Mouse (Mus musculus): ENCODE measurements around the gene Gm11172. TPM values are rescaled to one million over a fixed set of nuclear protein-coding genes. Genes with fewer than 3 reads are reported as not detected.

Gm11172 gene
- not detected in 2 replicates for polyA plus RNA-seq (2015; fragmentation: Nextera tagmentation; extraction: Ambion mirVana)

DNA sequence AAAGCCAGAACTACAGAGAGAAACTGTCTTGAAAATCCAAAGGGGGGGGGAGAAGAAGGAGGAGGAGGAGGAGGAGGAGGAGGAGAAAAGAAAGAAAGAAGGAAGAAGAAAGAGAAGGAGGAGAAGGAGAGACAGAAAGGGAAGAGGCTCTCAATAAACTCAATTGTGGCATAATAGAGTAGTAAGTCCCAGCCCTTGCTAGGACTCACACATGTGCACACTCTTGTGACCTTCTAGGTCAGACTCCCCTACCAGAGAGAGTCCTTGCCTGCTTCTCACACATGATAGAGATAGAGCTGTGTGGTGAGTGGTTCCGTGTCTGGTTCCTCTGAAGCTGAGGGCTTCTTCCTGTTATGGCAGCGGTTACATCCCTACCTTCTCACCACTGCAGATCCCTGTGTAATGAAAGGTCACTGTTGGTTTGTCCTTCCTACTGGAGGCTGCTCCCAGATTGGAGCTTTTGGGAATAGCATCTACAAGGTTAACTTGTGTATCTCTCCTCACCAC is at the start of gene Gm11172:
Gene Gm11172 (plus strand): TSS at position 51 of the 507 bp plus-strand sequence.
- Histone ChIP-seq H3K9me3 (replicated peaks; ENCODE audit: control insufficient read depth, low read length) (no peaks in the 10 kb centered on the region), H3K36me3 (ENCODE audit: control insufficient read depth, insufficient read depth) (no peaks in the 10 kb centered on the region), H3K4me2 (ENCODE audit: low read depth, low read length) (no peak within 1 kb of the TSS), H3K9ac (ENCODE audit: low read length) (no peak within 1 kb of the TSS), H3K27ac (ENCODE audit: low read length) (no peak within 1 kb of the TSS), H3K4me1 (ENCODE audit: control insufficient read depth, insufficient read depth, low read length) (peaks cover 9% of the 10 kb centered on the region), H3K27me3 (ENCODE audit: control insufficient read depth, insufficient read depth, low read length) (no peaks in the 10 kb centered on the region), H3K4me3 (ENCODE audit: low read length) (no peak within 1 kb of the TSS)
- no peak for ATAC-seq (replicated peaks; ENCODE audit: extremely low read depth, insufficient read depth, low FRiP score)
- 80% methylated on average over 2 of the region's 2 CpGs for WGBS

DNA sequence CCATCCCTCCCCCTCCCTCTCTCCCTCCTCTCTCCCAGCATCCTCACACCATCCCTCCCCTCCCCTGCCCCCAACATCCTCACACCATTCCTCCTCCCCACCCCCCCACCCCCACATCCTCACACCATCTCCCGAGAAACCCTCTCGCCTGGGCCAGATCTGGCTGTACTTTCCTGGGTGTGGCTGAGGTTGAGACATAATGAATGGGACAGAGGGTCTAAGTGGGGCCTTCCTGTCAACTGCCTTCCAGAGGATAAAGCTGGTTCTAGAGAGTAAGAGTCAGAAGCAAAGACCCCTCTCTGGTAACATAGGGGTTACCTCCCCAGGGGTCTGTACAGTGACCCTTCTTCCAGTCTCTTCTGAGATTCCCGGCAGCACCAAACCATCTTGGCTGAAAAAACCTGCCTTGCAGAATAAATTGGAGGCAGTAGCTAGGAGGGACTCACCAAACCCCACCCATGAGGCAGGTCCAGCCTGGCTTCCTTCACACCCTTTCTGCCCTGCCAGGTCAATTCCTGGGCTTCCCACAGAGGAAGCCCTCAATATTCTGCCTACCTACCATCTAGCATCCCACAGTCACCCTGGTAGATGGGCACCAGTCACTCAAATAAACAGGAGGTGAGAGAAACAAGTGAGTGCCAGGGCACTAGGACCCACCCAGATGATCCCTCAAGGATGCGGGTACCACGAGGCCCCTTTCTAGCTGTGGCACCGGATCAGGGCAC is 49.0 kb upstream of the Gm11172 start:
- Histone ChIP-seq H3K4me1 (ENCODE audit: control insufficient read depth, insufficient read depth, low read length) (peaks cover 4% of the 10 kb centered on the region), H3K9ac (ENCODE audit: low read length) (no peak overlapping the region), H3K4me2 (ENCODE audit: low read depth, low read length) (no peak overlapping the region), H3K4me3 (ENCODE audit: low read length) (no peak overlapping the region), H3K36me3 (ENCODE audit: control insufficient read depth, insufficient read depth) (no peaks in the 10 kb centered on the region), H3K27ac (ENCODE audit: low read length) (no peak overlapping the region), H3K27me3 (ENCODE audit: control insufficient read depth, insufficient read depth, low read length) (no peaks in the 10 kb centered on the region), H3K9me3 (replicated peaks; ENCODE audit: control insufficient read depth, low read length) (no peaks in the 10 kb centered on the region)
- ATAC-seq (replicated peaks; ENCODE audit: extremely low read depth, insufficient read depth, low FRiP score) = no peak
- WGBS = 55% methylated on average over 6 of the region's 6 CpGs

DNA sequence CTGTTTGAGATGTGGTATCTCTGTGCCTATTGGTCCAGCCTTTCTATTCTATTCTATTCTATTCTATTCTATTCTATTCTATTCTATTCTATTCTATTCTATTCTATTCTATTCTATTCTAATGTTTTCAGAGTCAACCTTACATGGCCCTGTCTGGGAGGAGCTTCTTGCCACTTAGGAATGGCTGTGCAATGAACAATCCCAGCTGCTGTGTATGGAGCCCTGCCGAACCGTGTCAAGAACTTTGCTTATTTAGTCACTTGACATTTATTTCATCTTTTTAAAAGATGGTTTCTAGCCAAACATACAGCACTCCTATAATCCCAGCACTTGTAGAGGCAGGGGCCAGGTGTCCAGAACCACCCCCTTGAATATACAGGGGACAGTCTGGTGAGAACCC is 48.4 kb upstream of the Gm11172 start:
- Histone ChIP-seq H3K27me3 (ENCODE audit: control insufficient read depth, insufficient read depth, low read length) (peaks cover 1% of the 10 kb centered on the region; the same call in 1 of the 2 replicates), H3K4me3 (ENCODE audit: low read length) (no peak overlapping the region), H3K36me3 (ENCODE audit: control insufficient read depth, insufficient read depth) (no peaks in the 10 kb centered on the region), H3K27ac (ENCODE audit: low read length) (no peak overlapping the region), H3K4me2 (ENCODE audit: low read depth, low read length) (no peak overlapping the region), H3K4me1 (ENCODE audit: control insufficient read depth, insufficient read depth, low read length) (peaks cover 4% of the 10 kb centered on the region), H3K9ac (ENCODE audit: low read length) (no peak overlapping the region), H3K9me3 (replicated peaks; ENCODE audit: control insufficient read depth, low read length) (no peaks in the 10 kb centered on the region)
- no peak for ATAC-seq (replicated peaks; ENCODE audit: extremely low read depth, insufficient read depth, low FRiP score)
- WGBS = 46% methylated on average over 2 of the region's 2 CpGs

DNA sequence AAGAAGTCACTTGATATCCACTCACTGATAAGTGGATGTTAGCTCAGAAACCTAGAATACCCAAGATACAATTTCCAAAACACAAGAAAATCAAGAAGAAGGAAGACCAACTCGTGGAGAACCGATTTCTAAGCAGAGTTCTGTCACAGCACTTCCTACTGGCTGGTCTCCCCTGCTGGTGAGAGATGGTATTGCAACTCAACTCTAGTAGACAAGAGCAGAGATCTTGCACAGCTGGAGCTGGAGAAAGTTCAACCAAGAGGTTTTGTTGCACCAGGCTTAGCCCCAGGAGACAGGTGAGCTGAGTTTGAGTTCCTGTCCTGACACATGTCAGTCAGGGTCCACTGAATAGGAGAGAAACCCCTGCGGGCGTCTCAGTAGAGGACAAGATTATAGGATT is 45.6 kb upstream of the Gm11172 start:
- Histone ChIP-seq H3K27ac (ENCODE audit: low read length) (no peak overlapping the region), H3K9me3 (replicated peaks; ENCODE audit: control insufficient read depth, low read length) (no peaks in the 10 kb centered on the region), H3K4me3 (ENCODE audit: low read length) (no peak overlapping the region), H3K4me2 (ENCODE audit: low read depth, low read length) (no peak overlapping the region), H3K4me1 (ENCODE audit: control insufficient read depth, insufficient read depth, low read length) (peaks cover 14% of the 10 kb centered on the region), H3K9ac (ENCODE audit: low read length) (no peak overlapping the region), H3K27me3 (ENCODE audit: control insufficient read depth, insufficient read depth, low read length) (peaks cover 2% of the 10 kb centered on the region; the same call in 1 of the 2 replicates), H3K36me3 (ENCODE audit: control insufficient read depth, insufficient read depth) (no peaks in the 10 kb centered on the region)
- no peak for ATAC-seq (replicated peaks; ENCODE audit: extremely low read depth, insufficient read depth, low FRiP score)
- 34% methylated on average over 4 of the region's 4 CpGs for WGBS

DNA sequence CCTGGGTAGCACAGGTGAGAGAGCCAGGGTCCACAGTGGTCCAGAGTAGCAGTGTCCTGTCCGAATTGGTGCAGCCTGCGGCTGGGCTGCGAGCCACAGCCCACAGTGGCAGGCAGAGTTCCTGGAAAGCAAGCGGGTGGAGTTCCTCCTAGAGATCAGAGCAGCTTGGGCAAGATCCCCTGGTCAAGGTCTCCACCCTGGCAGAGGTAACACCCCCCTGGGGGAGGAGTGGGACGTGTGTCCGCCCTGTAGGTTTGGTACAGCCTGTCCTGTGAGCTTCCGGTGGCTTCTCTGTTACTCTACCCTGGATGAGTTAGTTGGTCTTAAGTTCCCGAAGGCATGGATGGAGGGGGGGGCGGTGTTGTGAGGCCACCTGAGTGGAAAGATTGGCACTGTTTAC is 43.9 kb upstream of the Gm11172 start:
- Histone ChIP-seq H3K36me3 (ENCODE audit: control insufficient read depth, insufficient read depth) (no peaks in the 10 kb centered on the region), H3K27me3 (ENCODE audit: control insufficient read depth, insufficient read depth, low read length) (peaks cover 2% of the 10 kb centered on the region; the same call in 1 of the 2 replicates), H3K9ac (ENCODE audit: low read length) (no peak overlapping the region), H3K9me3 (replicated peaks; ENCODE audit: control insufficient read depth, low read length) (no peaks in the 10 kb centered on the region), H3K4me1 (ENCODE audit: control insufficient read depth, insufficient read depth, low read length) (peaks cover 14% of the 10 kb centered on the region), H3K4me2 (ENCODE audit: low read depth, low read length) (no peak overlapping the region), H3K27ac (ENCODE audit: low read length) (no peak overlapping the region), H3K4me3 (ENCODE audit: low read length) (no peak overlapping the region)
- 54% methylated on average over 9 of the region's 9 CpGs for WGBS
- ATAC-seq (replicated peaks; ENCODE audit: extremely low read depth, insufficient read depth, low FRiP score) = no peak

DNA sequence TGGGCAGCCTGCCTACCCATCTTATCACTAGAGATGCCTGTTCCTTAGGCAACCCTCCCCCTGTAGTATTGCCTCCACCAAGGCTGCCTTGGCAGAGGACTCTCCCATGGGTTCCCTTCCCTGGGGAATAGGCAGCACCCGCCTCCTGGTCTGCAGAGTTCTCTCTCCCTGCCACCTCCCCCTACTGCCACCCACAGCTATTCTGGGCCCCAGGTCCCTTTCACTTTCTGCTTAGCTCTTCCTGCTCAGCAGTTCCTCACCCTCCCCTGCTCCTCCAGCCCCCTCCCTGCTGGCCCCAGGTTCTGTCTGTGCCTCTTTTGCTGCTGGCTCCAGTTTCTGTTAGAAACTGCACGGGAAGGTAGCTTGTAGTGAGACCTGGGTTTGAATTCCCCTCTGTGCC is 43.1 kb upstream of the Gm11172 start:
- peak overlapping the region; percentile 36; the same call in 1 of the 2 replicates for H3K27ac ChIP-seq (ENCODE audit: low read length)
- no peak overlapping the region for H3K9ac ChIP-seq (ENCODE audit: low read length)
- WGBS = 40% methylated on average over 2 of the region's 2 CpGs
- H3K4me1 ChIP-seq (ENCODE audit: control insufficient read depth, insufficient read depth, low read length) = peaks cover 14% of the 10 kb centered on the region
- H3K9me3 ChIP-seq (replicated peaks; ENCODE audit: control insufficient read depth, low read length) = no peaks in the 10 kb centered on the region
- H3K36me3 ChIP-seq (ENCODE audit: control insufficient read depth, insufficient read depth) = no peaks in the 10 kb centered on the region
- ATAC-seq (replicated peaks; ENCODE audit: extremely low read depth, insufficient read depth, low FRiP score) = 0 out of 2 replicates have a peak, but pooled peaks have one; percentile 17
- no peak overlapping the region for H3K4me2 ChIP-seq (ENCODE audit: low read depth, low read length)
- no peak overlapping the region for H3K4me3 ChIP-seq (ENCODE audit: low read length)
- H3K27me3 ChIP-seq (ENCODE audit: control insufficient read depth, insufficient read depth, low read length) = peaks cover 2% of the 10 kb centered on the region; the same call in 1 of the 2 replicates

DNA sequence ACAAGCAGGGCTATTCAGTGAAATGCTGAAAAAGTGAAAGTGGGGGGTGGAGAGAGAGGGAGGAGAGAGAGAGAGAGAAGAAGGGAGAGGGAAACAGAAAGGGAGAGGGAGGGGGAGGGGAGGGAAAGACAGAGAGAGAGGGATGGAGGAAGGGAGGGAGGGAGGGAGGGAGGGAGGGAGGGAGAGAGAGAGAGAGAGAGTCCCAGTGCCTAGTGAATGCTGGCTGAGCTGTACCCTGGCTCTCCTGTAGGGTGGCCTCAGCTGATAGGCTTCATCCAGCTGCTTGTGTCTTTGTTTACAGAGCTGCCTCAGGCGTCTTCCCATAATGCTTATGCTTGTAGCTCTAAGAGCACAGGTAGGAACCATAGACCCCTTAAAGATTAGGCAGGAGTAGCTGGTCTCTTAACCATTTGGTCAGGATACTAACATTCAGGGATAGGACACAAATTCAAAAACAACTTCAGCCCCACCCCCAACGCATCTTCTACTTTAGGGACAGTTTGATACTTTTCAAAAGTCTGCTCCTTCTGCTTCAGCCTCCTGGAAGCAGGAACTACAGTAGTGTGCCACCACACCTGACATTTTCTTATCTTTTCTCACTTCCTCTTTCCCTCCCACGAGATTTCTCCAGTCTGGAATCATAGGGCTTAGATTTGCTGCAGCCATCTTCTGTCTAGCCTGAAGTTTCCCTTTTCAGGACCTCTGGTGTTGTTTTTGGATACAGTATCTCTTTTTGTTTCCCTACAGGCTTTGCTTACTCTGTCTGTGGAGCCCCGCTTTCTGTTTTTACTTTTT is 42.0 kb upstream of the Gm11172 start:
- H3K4me2 ChIP-seq (ENCODE audit: low read depth, low read length) = no peak overlapping the region
- H3K36me3 ChIP-seq (ENCODE audit: control insufficient read depth, insufficient read depth) = no peaks in the 10 kb centered on the region
- H3K4me3 ChIP-seq (ENCODE audit: low read length) = no peak overlapping the region
- H3K27ac ChIP-seq (ENCODE audit: low read length) = peak overlapping the region; percentile 56; the same call in 1 of the 2 replicates
- no peak overlapping the region for H3K9ac ChIP-seq (ENCODE audit: low read length)
- no peaks in the 10 kb centered on the region for H3K9me3 ChIP-seq (replicated peaks; ENCODE audit: control insufficient read depth, low read length)
- WGBS = 39% methylated on average over 4 of the region's 4 CpGs
- peaks cover 2% of the 10 kb centered on the region; the same call in 1 of the 2 replicates for H3K27me3 ChIP-seq (ENCODE audit: control insufficient read depth, insufficient read depth, low read length)
- peaks cover 14% of the 10 kb centered on the region for H3K4me1 ChIP-seq (ENCODE audit: control insufficient read depth, insufficient read depth, low read length)
- ATAC-seq (replicated peaks; ENCODE audit: extremely low read depth, insufficient read depth, low FRiP score) = peak; percentile 12; the same call in 1 of the 2 replicates

DNA sequence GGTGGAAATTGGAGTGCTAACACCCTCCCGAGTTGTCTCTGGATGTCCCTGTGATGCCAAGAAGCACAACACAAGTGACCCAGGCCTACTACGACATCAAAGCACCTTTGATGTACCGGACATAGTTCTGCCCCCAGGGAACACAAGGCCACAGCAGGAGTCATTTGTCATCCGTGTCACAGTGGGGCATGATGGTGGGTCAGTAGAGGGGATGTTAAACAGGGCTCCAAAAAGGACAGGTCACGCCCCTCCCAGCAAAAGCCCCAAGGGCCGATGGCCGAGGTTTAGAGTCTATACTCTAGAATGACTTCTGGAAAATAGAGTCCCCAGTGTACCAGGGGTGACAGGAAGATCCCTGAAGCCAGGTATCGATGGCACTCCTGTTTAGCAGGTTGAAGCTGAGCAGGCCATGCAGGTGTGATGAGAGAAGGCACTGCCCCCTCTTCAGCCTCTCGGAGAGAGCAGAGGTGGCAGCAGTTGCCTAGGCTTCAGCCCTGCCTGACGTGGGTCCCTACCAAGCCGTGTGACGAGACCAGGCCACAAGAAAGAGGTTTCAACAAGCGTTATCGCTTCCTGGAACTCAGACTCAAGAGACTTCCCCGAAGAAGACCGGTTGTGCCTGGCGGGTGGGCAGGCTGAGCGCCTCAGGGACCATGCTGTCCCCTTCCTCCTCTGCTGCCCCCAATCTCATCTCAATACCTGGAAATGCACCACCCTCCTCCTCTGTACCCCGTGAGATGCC is 40.8 kb upstream of the Gm11172 start:
- H3K36me3 ChIP-seq (ENCODE audit: control insufficient read depth, insufficient read depth) = no peaks in the 10 kb centered on the region
- 0 out of 2 replicates have a peak, but pooled peaks have one; percentile 21 for ATAC-seq (replicated peaks; ENCODE audit: extremely low read depth, insufficient read depth, low FRiP score)
- H3K9ac ChIP-seq (ENCODE audit: low read length) = no peak overlapping the region
- WGBS = 63% methylated on average over 19 of the region's 19 CpGs
- peaks cover 2% of the 10 kb centered on the region; the same call in 1 of the 2 replicates for H3K27me3 ChIP-seq (ENCODE audit: control insufficient read depth, insufficient read depth, low read length)
- H3K4me3 ChIP-seq (ENCODE audit: low read length) = no peak overlapping the region
- no peaks in the 10 kb centered on the region for H3K9me3 ChIP-seq (replicated peaks; ENCODE audit: control insufficient read depth, low read length)
- peak overlapping the region; percentile 33 for H3K27ac ChIP-seq (ENCODE audit: low read length)
- H3K4me1 ChIP-seq (ENCODE audit: control insufficient read depth, insufficient read depth, low read length) = peaks cover 14% of the 10 kb centered on the region
- no peak overlapping the region for H3K4me2 ChIP-seq (ENCODE audit: low read depth, low read length)
